Mouse (Mus musculus) E14TG2a.4 (cell line): Measurements from ENCODE around the gene Ctnnd2.

Experiments used
- H3K27me3 ChIP-seq: 2 replicates; pipeline ENCODE4 v1.6.1; 2014; ENCODE audit warnings: low read length, control low read depth; ENCODE audit not compliant: insufficient read depth
- H3K36me3 ChIP-seq: 2 replicates; pipeline ENCODE4 v1.6.1; 2014; ENCODE audit warnings: low read length, control low read depth; ENCODE audit not compliant: insufficient read depth
- H3K4me1 ChIP-seq: replicated peaks from 2 replicates; pipeline ENCODE4 v1.6.1; 2014; ENCODE audit warnings: low read depth, low read length, control low read depth
- H3K4me3 ChIP-seq: replicated peaks from 2 replicates; pipeline ENCODE4 v1.5.1; 2014; ENCODE audit warnings: mild to moderate bottlenecking, low read length
- H3K9me3 ChIP-seq: 2 replicates; pipeline ENCODE4 v1.6.1; 2014; ENCODE audit warnings: low read length, control low read depth
- CTCF ChIP-seq: conservative IDR thresholded peaks from 2 replicates; pipeline ENCODE4 v1.5.1; 2014; ENCODE audit warnings: low read length
- NANOG ChIP-seq: IDR thresholded peaks from 2 replicates; pipeline ENCODE4 v1.6.1; 2014; ENCODE audit warnings: borderline replicate concordance, low read length, mixed read lengths
- POU5F1 ChIP-seq: IDR thresholded peaks from 2 replicates; pipeline ENCODE4 v1.6.1; 2014; ENCODE audit warnings: low read length, borderline replicate concordance

Gene Ctnnd2

GRCm38 (mm10) chr15:30974991-30975775 is 802.8 kb downstream of the Ctnnd2 start:
- H3K9me3 ChIP-seq, result no peaks in the 10 kb centered on the region
- no peaks in the 10 kb centered on the region for H3K27me3 ChIP-seq
- no peak overlapping the region for H3K4me3 ChIP-seq
- no peaks in the 10 kb centered on the region for H3K4me1 ChIP-seq
- no peak for TF ChIP-seq POU5F1
- no peaks in the 10 kb centered on the region for H3K36me3 ChIP-seq

GRCm38 (mm10) chr15:30977166-30977740 is 804.9 kb downstream of the Ctnnd2 start:
- Histone ChIP-seq H3K4me3 (no peak overlapping the region), H3K36me3 (no peaks in the 10 kb centered on the region), H3K9me3 (no peaks in the 10 kb centered on the region), H3K4me1 (no peaks in the 10 kb centered on the region), H3K27me3 (no peaks in the 10 kb centered on the region)
- no peak for TF ChIP-seq CTCF
- TF ChIP-seq NANOG, result no peak
- TF ChIP-seq POU5F1, result no peak

- Histone ChIP-seq H3K4me1 (no peaks in the 10 kb centered on the region), H3K9me3 (no peaks in the 10 kb centered on the region), H3K36me3 (no peaks in the 10 kb centered on the region), H3K4me3 (no peak overlapping the region), H3K27me3 (no peaks in the 10 kb centered on the region)
- no peak for TF ChIP-seq POU5F1
- no peak for TF ChIP-seq CTCF
- no peak for TF ChIP-seq NANOG
Measured at GRCm38 (mm10) chr15:30986890-30987289, 814.5 kb downstream of the Ctnnd2 start.

GRCm38 (mm10) chr15:30990421-30991252 is 818.2 kb downstream of the Ctnnd2 start:
- Histone ChIP-seq H3K36me3 (no peaks in the 10 kb centered on the region), H3K9me3 (no peaks in the 10 kb centered on the region), H3K4me1 (no peaks in the 10 kb centered on the region), H3K4me3 (no peak overlapping the region), H3K27me3 (no peaks in the 10 kb centered on the region)
- TF ChIP-seq NANOG (no peak), CTCF (no peak), POU5F1 (no peak)

GRCm38 (mm10) chr15:30992357-30992756 is 820.0 kb downstream of the Ctnnd2 start:
- no peaks in the 10 kb centered on the region for H3K4me1 ChIP-seq
- H3K36me3 ChIP-seq, result no peaks in the 10 kb centered on the region
- no peak for TF ChIP-seq CTCF
- TF ChIP-seq POU5F1, result no peak
- no peak for TF ChIP-seq NANOG
- no peaks in the 10 kb centered on the region for H3K9me3 ChIP-seq
- H3K4me3 ChIP-seq, result no peak overlapping the region
- H3K27me3 ChIP-seq, result no peaks in the 10 kb centered on the region

GRCm38 (mm10) chr15:30992901-30993300 is 820.5 kb downstream of the Ctnnd2 start:
- no peak overlapping the region for H3K4me3 ChIP-seq
- no peak for TF ChIP-seq NANOG
- TF ChIP-seq POU5F1, result no peak
- TF ChIP-seq CTCF, result no peak

GRCm38 (mm10) chr15:30995346-30995745 is 823.0 kb downstream of the Ctnnd2 start:
- Histone ChIP-seq H3K27me3 (no peaks in the 10 kb centered on the region), H3K4me3 (no peak overlapping the region), H3K9me3 (no peaks in the 10 kb centered on the region), H3K36me3 (no peaks in the 10 kb centered on the region), H3K4me1 (no peaks in the 10 kb centered on the region)
- no peak for TF ChIP-seq CTCF
- TF ChIP-seq NANOG, result no peak
- TF ChIP-seq POU5F1, result no peak

More at GRCm38 (mm10) chr15:30992901-30993300, 820.5 kb downstream of the Ctnnd2 start:
- Histone ChIP-seq H3K27me3 (no peaks in the 10 kb centered on the region), H3K36me3 (no peaks in the 10 kb centered on the region), H3K4me1 (no peaks in the 10 kb centered on the region), H3K9me3 (no peaks in the 10 kb centered on the region)

- no peaks in the 10 kb centered on the region for H3K4me1 ChIP-seq
- no peak overlapping the region for H3K4me3 ChIP-seq
- H3K27me3 ChIP-seq, result no peaks in the 10 kb centered on the region
- TF ChIP-seq CTCF, result no peak
- no peak for TF ChIP-seq POU5F1
- TF ChIP-seq NANOG, result no peak
- no peaks in the 10 kb centered on the region for H3K9me3 ChIP-seq
- H3K36me3 ChIP-seq, result no peaks in the 10 kb centered on the region
Measured at GRCm38 (mm10) chr15:31004468-31004867, 832.1 kb downstream of the Ctnnd2 start.
